In genomic region chr1:51479691-51480090, GRCm38 (mm10) we compare ENCODE assay signal across 24 mouse cellular contexts. TPM values are rescaled to one million over a fixed set of nuclear protein-coding genes. Genes with fewer than 3 reads are reported as not detected.
DNase-seq lines count a peak whose midpoint lies in the region; ATAC-seq and TF ChIP-seq lines count a peak whose summit lies in the region.
"Had no signal": no experiment of that assay in that cellular context is flagged by ENCODE, and none has a peak within 500 bp of the region (broad histone marks: within the 10 kb centered on the region; RNA-seq: fewer than 3 reads in every experiment).

No protein-coding gene starts in this region.

- no peaks in the 10 kb centered on the region for H3K36me3 ChIP-seq in midbrain, embryonic 11.5 days (ENCODE audit: control insufficient read depth, insufficient read depth, low read length)
- no peaks in the 10 kb centered on the region for H3K36me3 ChIP-seq in midbrain, postnatal 0 days (ENCODE audit: insufficient read depth, low read length)
- H3K36me3 ChIP-seq: embryonic facial prominence, embryonic 15.5 days; heart, embryonic 15.5 days; hindbrain, embryonic 10.5 days; kidney, embryonic 15.5 days; limb, embryonic 10.5 days; liver, embryonic 15.5 days; midbrain, embryonic 13.5 days had no signal

- no peak overlapping the region for H3K4me2 ChIP-seq in midbrain, embryonic 11.5 days
- H3K4me2 ChIP-seq in midbrain, postnatal 0 days (ENCODE audit: low read depth, low read length, poor library complexity, severe bottlenecking) = no peak overlapping the region

- intact Hi-C loops in heart, postnatal 14 days (cut with DNase I) = loop anchor here (5.0 to 10.0 kb wide), 2 partner anchors 53 to 635 kb away; partner anchors contain the start of gene Stat1
- intact Hi-C loops in left cerebral cortex, postnatal 10 days (cut with DNase I) = loop anchor here (5.0 kb wide), 1 partner anchor 118 kb away; no protein-coding TSS in a partner anchor

- H3K9me3 ChIP-seq in midbrain, embryonic 11.5 days (ENCODE audit: control insufficient read depth, low read length) = no peaks in the 10 kb centered on the region
- H3K9me3 ChIP-seq in midbrain, postnatal 0 days (ENCODE audit: low read length) = no peaks in the 10 kb centered on the region
- H3K9me3 ChIP-seq: embryonic facial prominence, embryonic 15.5 days; heart, embryonic 15.5 days; hindbrain, embryonic 10.5 days; kidney, embryonic 15.5 days; limb, embryonic 10.5 days; liver, embryonic 15.5 days; midbrain, embryonic 13.5 days had no signal

- no peak overlapping the region for H3K27ac ChIP-seq in midbrain, embryonic 11.5 days (ENCODE audit: low read depth, low read length)
- H3K27ac ChIP-seq in midbrain, postnatal 0 days (ENCODE audit: low read depth, low read length) = no peak overlapping the region
- H3K27ac ChIP-seq: embryonic facial prominence, embryonic 15.5 days; limb, embryonic 10.5 days; midbrain, embryonic 13.5 days; stomach, postnatal 0 days had no signal

- no peak overlapping the region for H3K9ac ChIP-seq in midbrain, embryonic 11.5 days (ENCODE audit: low read length)
- no peak overlapping the region for H3K9ac ChIP-seq in midbrain, postnatal 0 days (replicated peaks; ENCODE audit: low read length, poor library complexity, severe bottlenecking)
- H3K9ac ChIP-seq: embryonic facial prominence, embryonic 15.5 days had no signal

- ATAC-seq in midbrain, embryonic 11.5 days (ENCODE audit: low FRiP score) = no peak
- no peak for ATAC-seq in midbrain, postnatal 0 days (ENCODE audit: low FRiP score)
- ATAC-seq: activated CD4-positive, CD25-positive, alpha-beta regulatory T cell, adult 4 months; forebrain, embryonic 16.5 days; hindbrain, embryonic 16.5 days; intestine, embryonic 16.5 days; midbrain, embryonic 13.5 days; Patski had no signal

- no peaks in the 10 kb centered on the region for H3K27me3 ChIP-seq in midbrain, embryonic 11.5 days (ENCODE audit: control insufficient read depth, insufficient read depth, low read length)
- no peaks in the 10 kb centered on the region for H3K27me3 ChIP-seq in midbrain, postnatal 0 days (ENCODE audit: insufficient read depth, low read length)
- H3K27me3 ChIP-seq: embryonic facial prominence, embryonic 15.5 days; heart, embryonic 15.5 days; kidney, embryonic 15.5 days; Patski had no signal

- no peak overlapping the region for H3K4me3 ChIP-seq in midbrain, embryonic 11.5 days (ENCODE audit: low read depth, low read length)
- H3K4me3 ChIP-seq in midbrain, postnatal 0 days (ENCODE audit: low read depth, low read length) = no peak overlapping the region

- WGBS in midbrain, embryonic 11.5 days = 83% methylated on average over 1 of the region's 1 CpGs
- 100% methylated on average over 1 of the region's 1 CpGs for WGBS in midbrain, postnatal 0 days

- DNase-seq in heart, adult 11 months = peak; percentile 49
- DNase-seq in heart, postnatal 14 days = no peak
- DNase-seq in midbrain, embryonic 11.5 days (ENCODE audit: low spot score, missing footprints) = peak; percentile 12
- no peak for DNase-seq in midbrain, postnatal 0 days (ENCODE audit: low spot score)
- DNase-seq in R1 (ENCODE audit: low read depth, low spot score) = peak; percentile 71
- DNase-seq in right cerebral cortex, postnatal 10 days (ENCODE audit: low spot score in 2 of 2) = no peak
- no peak for DNase-seq in left cerebral cortex, postnatal 10 days (ENCODE audit: extremely low spot score in 1 of 2, low spot score in 2 of 2)
- DNase-seq: adrenal gland, adult 8-10 months; cerebellum, adult 2 months; gastrocnemius, postnatal 14 days; right cerebral cortex, postnatal 14 days had no signal

- H3K4me1 ChIP-seq in midbrain, embryonic 11.5 days (ENCODE audit: control insufficient read depth, insufficient read depth, low read length) = no peaks in the 10 kb centered on the region; the same call in 1 of the 2 replicates
- H3K4me1 ChIP-seq in midbrain, postnatal 0 days (ENCODE audit: insufficient read depth, low read length) = no peaks in the 10 kb centered on the region

- no peak for TF ChIP-seq CTCF in midbrain, postnatal 0 days (IDR thresholded peaks at IDR 0.05)

RNA-seq across cellular contexts. Expression of gene Nabp1, which starts 1.5 kb away (rescaled TPM):
- 10 to 100 TPM; 41.5 to 43.0 TPM for total RNA-seq in heart, postnatal 14 days (2021)
- polyA plus RNA-seq in midbrain, embryonic 11.5 days (2014; fragmentation: Nextera tagmentation; extraction: Ambion mirVana) = 8.1 and 9.0 TPM in 2 replicates
- total RNA-seq in midbrain, postnatal 0 days (2014; rRNA removed) = 3.5 and 6.1 TPM in 2 replicates
- polyA plus RNA-seq in midbrain, postnatal 0 days (2015; fragmentation: Nextera tagmentation; extraction: Ambion mirVana) = 4.1 and 4.3 TPM in 2 replicates
- total RNA-seq in left cerebral cortex, postnatal 10 days (2021) = 10 to 100 TPM in 1 of 2 experiments, 1 to 10 TPM in 1; 9.4 to 12.9 TPM

Comparison
In these comparisons a context has a peak if more than half of its experiments do, and no peak if none do; other contexts are left out.
1. DNase-seq: peak in heart, adult 11 months (single experiment), midbrain, embryonic 11.5 days (single experiment) and R1 (single experiment); none in heart, postnatal 14 days (0 of 2), midbrain, postnatal 0 days (single experiment), right cerebral cortex, postnatal 10 days (0 of 2) and left cerebral cortex, postnatal 10 days (0 of 2).